Mouse (Mus musculus) megakaryocyte-erythroid progenitor cell, adult 5-6 weeks (primary cell): ENCODE results near the gene B230307C23Rik. TPM values are rescaled to one million over a fixed set of nuclear protein-coding genes. Genes with fewer than 3 reads are reported as not detected.
"Not testable (repeated sequence)": the region's sequence is repeated elsewhere in the genome, so short reads cannot be mapped to it uniquely, and the experiment has no call there.

Experiments
- ATAC-seq: replicated peaks from 2 replicates; pipeline ENCODE4 v1.8.0; 2016; ENCODE audit warnings: mild to moderate bottlenecking, inconsistent platforms; ENCODE audit not compliant: severe bottlenecking, poor library complexity, low FRiP score, low TSS enrichment
- total RNA-seq, 2 experiments: library from RNA; stranded (forward) in 1 of 2; stranded (reverse) in 1 of 2; fragments of 200-1000, 215-1000 nt in 1 of 2; fragments of >200 nt in 1 of 2; fragmentation: Nextera tagmentation in 1 of 2; gene quantifications; 2 replicates each; pipeline ENCODE4 v1.2.3; 2014 to 2017

The B230307C23Rik gene
- total RNA-seq (2014; fragmentation: Nextera tagmentation) (25.2 and 35.0 TPM in 2 replicates), total RNA-seq (2017) (79.4 and 105 TPM in 2 replicates)

DNA sequence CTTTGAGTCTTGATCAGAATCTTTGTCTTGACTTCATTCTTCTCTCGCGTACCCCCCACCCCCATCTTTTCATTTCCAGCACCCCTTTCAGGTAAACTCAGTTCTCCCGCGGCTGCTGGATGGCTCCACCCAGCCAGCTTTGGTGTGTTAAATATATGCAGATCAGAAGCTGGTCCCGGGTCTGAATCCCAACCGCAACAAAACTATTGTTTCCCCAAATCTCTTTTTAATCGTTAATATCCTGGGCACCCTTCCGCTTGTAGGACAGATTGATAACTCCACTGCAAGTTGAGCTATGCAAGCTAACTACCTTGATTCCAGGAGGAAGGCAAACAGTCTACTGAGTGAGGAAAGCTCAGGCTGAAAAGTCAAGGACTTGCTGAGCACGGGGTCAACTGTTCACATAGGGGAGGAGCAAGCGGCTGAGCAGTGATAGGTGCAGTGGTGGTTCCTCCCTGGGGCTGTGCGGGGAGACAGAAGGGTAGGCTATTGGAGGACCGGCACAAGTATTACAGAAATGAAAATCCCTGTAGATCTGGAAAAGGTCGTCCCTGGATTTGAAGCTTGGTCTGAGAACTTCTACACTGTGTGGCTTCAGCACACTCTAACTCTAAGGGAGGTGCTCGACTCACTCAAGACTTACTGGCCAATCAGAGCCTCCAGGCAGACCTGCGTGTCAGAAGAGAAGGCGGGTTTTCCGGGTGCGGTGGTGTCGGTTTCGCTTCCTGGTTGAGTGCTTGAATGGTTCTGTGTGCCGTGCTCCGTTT lies at the start of gene B230307C23Rik:
B230307C23Rik (plus strand) TSS at position 700 of the 767 bp plus-strand sequence.
- ATAC-seq = peak; percentile 97

GRCm38 (mm10) chr16:97948836-97949235 lies 48.3 kb upstream of the B230307C23Rik start:
- ATAC-seq = no peak; the same call in 1 of the 2 replicates

DNA sequence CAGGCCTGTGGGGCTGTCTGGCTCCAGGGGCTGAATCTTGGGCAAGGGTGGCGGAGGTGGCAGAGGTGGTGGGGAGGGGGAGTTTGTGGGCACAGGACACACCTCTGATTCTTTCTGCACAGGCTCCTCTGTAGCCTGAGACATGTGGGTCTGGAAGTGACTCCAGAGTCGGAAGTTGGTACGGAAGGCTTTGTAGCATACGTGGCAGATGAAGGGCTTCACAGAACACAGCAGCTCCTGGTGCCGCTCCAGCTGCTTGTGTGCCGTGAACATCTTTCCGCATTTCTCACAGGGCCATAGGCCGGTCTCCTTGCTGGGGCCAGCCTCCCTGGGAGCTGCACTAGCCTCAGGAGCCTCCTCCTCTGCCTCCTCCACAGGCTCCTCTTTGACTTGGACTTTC lies 47.1 kb upstream of the B230307C23Rik start:
- no peak for ATAC-seq

- ATAC-seq = no peak
These were observed 44.7 kb upstream of the B230307C23Rik start for GRCm38 (mm10) chr16:97952371-97952770.

DNA sequence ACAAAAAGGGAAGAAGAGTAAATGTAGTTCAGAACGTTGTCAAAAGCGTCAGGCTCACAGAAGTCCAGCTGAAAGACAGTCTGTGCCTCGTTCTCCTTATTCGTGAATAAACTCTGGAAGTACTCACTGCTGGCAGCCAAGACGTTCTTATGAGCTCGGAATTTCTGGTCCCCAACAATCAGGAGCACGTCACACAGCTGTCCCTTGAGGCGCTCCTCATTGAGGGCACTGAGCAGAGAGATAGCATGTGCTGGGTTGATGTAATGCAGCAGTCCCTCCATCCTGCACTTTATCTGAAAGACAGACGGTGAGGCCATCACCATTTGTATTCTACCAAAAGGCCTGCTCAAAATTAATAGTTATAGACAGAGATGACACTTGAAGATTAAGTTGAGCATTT lies 44.3 kb upstream of the B230307C23Rik start:
- peak; percentile 79 for ATAC-seq

DNA sequence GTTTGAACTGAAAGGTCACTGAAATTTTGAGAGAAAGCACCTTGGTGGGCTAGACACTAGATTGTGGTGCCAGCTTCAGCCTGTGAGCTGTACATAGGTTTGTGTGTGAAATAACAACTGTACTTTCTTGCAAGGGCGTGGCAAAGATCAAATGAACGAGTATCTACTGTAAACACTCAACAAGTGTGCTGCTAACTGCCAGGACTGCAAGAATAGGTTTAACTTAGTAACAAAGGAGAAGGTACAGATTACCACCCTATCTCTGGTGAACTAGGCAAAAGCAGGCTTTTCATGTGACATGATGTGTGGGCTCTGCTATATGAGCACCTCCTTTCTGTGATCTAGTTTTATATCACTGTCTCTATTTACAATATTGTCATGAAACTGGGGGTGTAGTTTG lies 43.8 kb upstream of the B230307C23Rik start:
- ATAC-seq = peak; percentile 82

GRCm38 (mm10) chr16:97956011-97956410 lies 41.1 kb upstream of the B230307C23Rik start:
- no peak for ATAC-seq

- ATAC-seq = peak; percentile 8; the same call in 1 of the 2 replicates
These were observed 39.5 kb upstream of the B230307C23Rik start for GRCm38 (mm10) chr16:97957626-97958025.

- ATAC-seq = peak; percentile 26
These were observed 38.6 kb upstream of the B230307C23Rik start for GRCm38 (mm10) chr16:97958401-97958973.

DNA sequence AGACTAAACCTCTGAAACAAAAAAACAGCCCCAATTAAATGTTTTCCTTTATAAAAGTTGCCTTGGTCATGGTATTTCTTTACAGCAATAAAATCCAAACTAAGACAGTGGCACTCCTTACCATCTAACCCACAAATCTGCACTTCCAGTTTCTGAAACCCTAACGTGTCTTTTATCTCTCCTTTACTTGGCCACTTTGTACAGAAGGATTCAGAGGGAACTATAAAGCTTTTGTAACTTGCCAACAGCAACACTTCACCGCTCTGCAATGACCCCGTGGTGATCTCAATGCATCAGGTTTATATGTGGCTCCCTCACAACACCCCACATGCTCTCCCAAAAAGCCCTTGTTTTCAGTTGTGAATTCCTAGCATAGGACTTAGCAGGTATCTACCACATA lies 36.8 kb upstream of the B230307C23Rik start:
- ATAC-seq = no peak

DNA sequence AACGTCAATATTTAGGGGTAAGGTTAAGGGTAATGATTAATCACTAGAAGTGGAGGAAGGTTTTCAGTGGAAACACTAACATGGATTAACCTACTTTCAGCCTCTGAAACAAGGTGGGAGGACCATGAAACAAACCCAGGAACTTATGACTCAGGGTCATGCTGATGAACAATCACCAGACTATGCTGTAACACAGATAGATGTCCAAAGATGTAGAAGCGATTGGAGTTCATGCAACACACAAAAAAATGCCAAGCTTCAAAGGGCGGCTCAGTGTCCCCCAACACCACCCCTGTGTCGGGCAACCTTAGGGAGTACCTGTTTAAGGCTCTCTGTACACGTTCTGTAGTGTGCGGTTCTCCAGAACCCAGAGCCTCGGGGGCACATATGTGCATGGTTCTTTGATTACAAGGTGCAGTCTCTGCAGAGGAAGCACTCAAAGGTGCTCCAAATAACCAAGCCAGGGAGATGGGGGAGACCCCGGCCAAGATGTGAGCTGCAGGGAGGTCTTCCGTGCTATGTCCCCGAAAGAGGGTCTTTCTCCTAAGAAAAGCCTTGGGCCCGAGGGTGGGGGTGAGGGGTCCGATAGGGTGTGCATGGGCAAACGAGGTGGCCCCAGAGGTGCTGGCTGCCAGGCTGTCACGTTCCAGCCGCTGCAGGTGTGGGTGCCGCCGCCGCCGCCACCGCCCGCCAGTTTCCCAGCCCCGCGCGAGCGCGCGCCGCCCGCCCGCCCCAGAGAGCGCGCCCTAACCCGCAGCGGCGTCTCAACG lies 35.5 kb upstream of the B230307C23Rik start:
- no peak for ATAC-seq

GRCm38 (mm10) chr16:97962151-97962948 lies 34.8 kb upstream of the B230307C23Rik start, which contains the start of the genes C2cd2 and Zbtb21:
TSS of gene C2cd2 (minus strand) at chr16:97962598.
TSS of gene Zbtb21 (minus strand) at chr16:97962622.
- ATAC-seq = peak; percentile 78

DNA sequence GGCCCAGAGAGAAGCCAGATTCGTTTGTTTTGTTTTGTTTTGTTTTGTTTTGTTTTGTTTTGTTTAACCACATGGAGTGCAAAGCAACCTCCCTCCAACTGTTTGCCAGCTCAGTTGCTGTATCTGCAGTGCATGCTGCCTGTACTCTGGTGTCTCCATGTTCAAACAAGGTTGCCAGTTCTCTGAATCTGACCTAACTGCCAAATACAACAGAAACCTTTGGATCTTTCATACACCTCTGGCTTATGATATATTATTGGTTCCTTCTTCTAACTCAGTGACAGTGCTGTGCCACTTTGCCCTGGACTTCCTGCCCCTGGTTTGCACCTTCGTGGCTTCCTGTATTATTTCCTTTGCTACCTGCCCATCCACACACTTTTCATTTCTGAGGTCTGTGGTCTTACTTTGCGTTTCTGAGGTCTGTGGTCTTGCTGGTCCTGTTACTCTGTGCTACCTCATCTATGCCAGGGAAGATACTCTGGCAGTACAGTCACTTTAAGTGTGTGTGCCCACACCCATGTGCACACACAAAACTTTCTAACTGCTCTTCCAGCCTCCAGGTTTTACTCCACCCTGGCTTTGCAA lies 33.1 kb upstream of the B230307C23Rik start:
- no peak for ATAC-seq

DNA sequence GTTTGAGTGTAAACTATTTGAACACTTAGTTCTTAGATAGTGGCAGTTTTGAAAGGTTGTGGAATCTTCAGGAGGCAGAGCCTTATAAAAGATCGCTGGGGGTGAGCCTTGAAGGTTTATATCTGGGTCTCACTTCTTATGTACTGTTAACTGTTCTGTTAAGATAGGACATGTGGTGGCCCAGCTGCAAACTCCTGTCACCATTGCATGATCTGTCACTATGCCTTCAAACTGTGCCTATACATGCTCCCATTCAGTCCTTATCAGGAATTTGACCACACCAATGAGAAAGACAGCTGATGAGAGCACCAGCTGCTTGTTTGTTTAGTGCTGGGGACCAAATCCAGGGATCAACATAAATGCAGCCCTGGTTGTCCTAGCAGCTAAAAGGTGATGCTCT lies 19.8 kb upstream of the B230307C23Rik start:
- ATAC-seq = peak; percentile 99

- ATAC-seq = peak; percentile 20; the same call in 1 of the 2 replicates
These were observed 19.4 kb upstream of the B230307C23Rik start for GRCm38 (mm10) chr16:97977722-97978121.

DNA sequence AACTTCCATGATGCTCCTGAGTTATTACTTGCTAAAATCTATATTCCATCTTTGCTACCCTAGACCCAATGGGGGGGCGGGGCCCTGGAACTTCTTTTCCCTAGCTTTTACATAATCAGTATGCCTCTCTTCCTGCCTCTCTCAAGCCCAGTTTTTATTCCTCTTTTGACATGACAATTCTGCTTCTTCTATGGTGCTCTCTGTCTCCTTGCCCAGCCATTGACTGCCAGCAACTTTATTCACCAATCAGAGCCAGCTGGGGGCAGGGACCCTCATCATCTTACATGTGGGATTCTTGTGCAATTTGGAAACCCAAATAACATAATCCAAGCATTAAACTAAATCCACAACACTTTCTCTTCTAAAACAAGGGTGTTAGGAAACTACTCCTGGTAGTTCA lies 15.8 kb upstream of the B230307C23Rik start:
- ATAC-seq = no peak

- no peak for ATAC-seq
These were observed 12.5 kb upstream of the B230307C23Rik start for GRCm38 (mm10) chr16:97984589-97984988.

GRCm38 (mm10) chr16:97991517-97991916 lies 5.6 kb upstream of the B230307C23Rik start:
- no peak for ATAC-seq

DNA sequence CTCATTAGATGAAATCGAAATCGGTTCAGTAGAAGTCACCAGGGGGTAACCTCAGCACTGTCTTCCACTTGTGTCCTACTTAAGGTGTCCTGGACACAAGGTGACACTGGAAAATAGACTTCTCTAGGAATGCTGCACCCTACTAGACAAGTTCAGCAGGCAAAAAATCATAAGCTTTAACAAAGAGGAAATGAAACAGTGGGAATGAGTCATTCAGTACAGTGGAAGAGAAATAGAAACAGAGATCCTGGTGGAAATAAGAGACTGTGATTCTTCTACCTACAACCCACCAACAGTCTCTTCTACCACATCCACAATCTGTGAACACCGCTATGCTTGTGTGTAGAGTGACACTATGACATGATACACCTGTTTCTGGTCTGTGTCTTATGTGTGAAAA lies 4.6 kb upstream of the B230307C23Rik start:
- not testable (repeated sequence) for ATAC-seq
